Mouse (Mus musculus): ENCODE data around the gene Kansl2. TPM values are rescaled to one million over a fixed set of nuclear protein-coding genes. Genes with fewer than 3 reads are reported as not detected.

The Kansl2 gene
- polyA plus RNA-seq, 1 experiment from 2014 or later = 70.0 TPM

DNA sequence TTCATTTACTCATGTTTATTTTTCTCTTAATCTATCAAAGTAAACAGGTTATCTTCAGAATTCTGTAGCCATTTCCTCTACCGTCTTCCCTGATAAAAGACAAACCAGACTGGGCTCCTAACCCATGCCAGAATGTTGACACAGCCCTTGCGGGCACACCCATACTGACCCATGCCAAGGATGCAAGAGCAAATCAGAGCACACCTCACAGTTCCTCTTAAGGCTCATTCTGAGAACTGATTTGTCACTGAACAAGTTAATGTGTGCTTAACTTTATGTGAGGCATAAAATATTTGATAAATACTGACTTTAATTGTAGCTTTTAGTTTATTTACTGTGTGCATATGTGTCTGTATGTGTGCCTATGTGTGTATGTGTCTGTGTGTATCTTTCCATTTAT is 42.7 kb downstream of the Kansl2 start:
- no peak overlapping the region for H3K4me3 ChIP-seq
- no peaks in the 10 kb centered on the region for H3K36me3 ChIP-seq
- no peak for ATAC-seq (replicated peaks; ENCODE audit: insufficient number of reproducible peaks, insufficient read depth, low FRiP score, low read depth)
- no peaks in the 10 kb centered on the region for H3K4me1 ChIP-seq (replicated peaks)
- H3K4me2 ChIP-seq = no peak overlapping the region
- H3K9me3 ChIP-seq (replicated peaks) = no peaks in the 10 kb centered on the region
- 47% methylated on average over 2 of the region's 2 CpGs for WGBS
- H3K9ac ChIP-seq = no peak overlapping the region
- H3K27ac ChIP-seq = no peak overlapping the region
- no peaks in the 10 kb centered on the region for H3K27me3 ChIP-seq

DNA sequence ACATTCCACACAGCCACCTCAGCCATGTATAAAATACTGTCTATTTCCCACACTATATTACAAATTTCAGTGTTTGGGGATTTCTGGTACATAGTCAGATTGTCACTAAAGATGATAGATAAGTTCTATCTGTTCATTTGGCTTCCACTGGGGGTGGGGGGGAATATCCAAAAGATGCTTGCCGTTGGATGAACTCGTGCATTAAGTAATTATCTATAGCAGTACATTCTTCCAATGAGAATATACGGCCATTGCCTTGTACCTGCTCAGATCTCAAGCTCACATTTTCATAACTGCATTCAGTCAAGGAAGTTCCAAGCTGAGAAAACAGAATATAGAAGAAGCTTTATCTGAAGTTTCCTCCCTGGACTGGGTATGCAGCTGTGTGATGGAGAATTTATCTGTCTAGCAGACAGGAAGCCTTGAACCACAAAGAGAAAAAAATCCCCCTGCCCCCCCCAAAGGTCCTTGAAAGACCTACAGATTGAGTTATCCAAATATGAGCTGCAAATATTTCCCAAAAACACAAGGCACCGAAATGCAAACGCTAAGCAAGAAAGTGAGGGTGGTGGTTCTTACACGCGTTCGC is 47.5 kb downstream of the Kansl2 start:
- Histone ChIP-seq H3K4me2 (no peak overlapping the region), H3K27me3 (no peaks in the 10 kb centered on the region), H3K9me3 (replicated peaks) (no peaks in the 10 kb centered on the region), H3K4me1 (replicated peaks) (no peaks in the 10 kb centered on the region; the same call in 1 of the 2 replicates), H3K4me3 (no peak overlapping the region), H3K9ac (no peak overlapping the region), H3K36me3 (no peaks in the 10 kb centered on the region), H3K27ac (no peak overlapping the region)
- 92% methylated on average over 8 of the region's 8 CpGs for WGBS
- no peak for ATAC-seq (replicated peaks; ENCODE audit: insufficient number of reproducible peaks, insufficient read depth, low FRiP score, low read depth)

DNA sequence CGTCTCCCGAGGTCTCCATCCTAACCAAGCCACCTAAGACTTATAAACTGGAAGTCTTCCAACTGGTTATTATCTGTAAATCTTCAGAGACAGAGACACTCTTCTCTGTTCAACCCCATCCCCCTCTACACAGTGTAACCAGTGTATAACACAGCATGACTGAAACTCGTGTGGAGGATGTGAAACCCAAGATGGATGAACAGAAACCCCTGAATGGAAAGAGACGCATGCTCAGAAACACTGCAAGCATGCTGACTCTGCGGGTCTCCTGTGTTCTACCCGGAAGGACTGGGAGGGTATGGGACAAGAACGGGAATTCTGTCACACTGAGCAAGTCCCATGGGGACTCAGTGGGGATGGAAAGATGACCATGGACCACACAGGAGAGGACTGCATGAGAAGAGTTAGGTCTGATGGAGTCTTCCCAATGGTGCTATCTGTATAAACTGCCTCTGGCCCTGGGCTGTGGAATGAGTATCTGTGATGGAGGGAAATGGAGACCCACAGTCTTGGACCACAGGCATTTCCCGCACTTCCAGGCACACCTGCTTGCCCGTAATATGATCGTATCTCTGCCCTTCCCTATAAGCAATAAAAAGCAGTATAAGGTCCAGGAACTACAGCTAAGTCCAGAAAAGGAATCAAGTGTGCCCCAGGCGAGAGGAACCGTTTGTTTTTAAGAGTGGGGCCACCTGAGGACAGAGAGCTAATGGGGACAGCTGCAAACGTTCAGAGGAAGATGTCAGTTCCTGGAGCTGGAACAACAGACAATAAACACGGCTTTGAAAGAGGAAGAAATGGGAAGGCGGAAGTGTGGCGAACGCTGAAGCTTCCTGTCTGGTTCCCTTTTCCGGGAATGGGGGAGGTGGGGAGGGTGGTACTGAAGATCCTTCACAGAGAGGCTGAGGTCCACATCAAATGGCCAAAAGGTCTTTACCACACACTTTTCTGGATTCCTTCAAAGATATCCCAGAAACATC is 49.9 kb downstream of the Kansl2 start:
- Histone ChIP-seq H3K36me3 (no peaks in the 10 kb centered on the region), H3K4me2 (no peak overlapping the region), H3K9me3 (replicated peaks) (no peaks in the 10 kb centered on the region), H3K4me1 (replicated peaks) (no peaks in the 10 kb centered on the region; the same call in 1 of the 2 replicates), H3K27me3 (0 out of 2 replicates have a peak, but pooled peaks cover 3% of the 10 kb centered on the region), H3K9ac (no peak overlapping the region), H3K4me3 (no peak overlapping the region), H3K27ac (no peak overlapping the region)
- 56% methylated on average over 18 of the region's 18 CpGs for WGBS
- ATAC-seq (replicated peaks; ENCODE audit: insufficient number of reproducible peaks, insufficient read depth, low FRiP score, low read depth) = no peak

DNA sequence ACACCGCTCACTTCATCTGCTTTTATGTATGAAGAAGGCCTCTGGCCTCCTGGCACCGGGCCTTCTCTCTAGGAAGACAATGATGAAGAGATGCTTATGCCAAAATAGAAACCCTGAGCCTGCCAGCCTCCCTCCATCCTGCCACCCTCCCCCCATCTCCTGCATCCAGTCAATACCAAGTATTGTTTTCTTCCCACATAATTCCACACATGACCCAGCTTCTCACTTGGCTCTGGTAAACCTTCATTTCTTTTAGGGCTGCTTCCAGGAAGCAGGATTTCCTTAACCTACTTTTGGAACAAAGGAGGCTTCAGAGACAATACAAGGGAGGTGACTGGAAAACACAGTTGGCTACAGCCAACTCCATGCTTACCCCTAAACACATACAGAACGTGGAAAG is 51.4 kb downstream of the Kansl2 start, which contains the start of gene Lalba:
Gene Lalba, minus strand, starts transcription at position 21 of the 400 bp plus-strand sequence.
- Histone ChIP-seq H3K4me3 (no peak within 1 kb of the TSS), H3K4me2 (no peak within 1 kb of the TSS), H3K9me3 (replicated peaks) (no peaks in the 10 kb centered on the region), H3K4me1 (replicated peaks) (no peaks in the 10 kb centered on the region; the same call in 1 of the 2 replicates), H3K9ac (no peak within 1 kb of the TSS), H3K36me3 (no peaks in the 10 kb centered on the region), H3K27me3 (0 out of 2 replicates have a peak, but pooled peaks cover 3% of the 10 kb centered on the region), H3K27ac (no peak within 1 kb of the TSS)
- ATAC-seq (replicated peaks; ENCODE audit: insufficient number of reproducible peaks, insufficient read depth, low FRiP score, low read depth) = no peak
- WGBS = 47% methylated on average over 3 of the region's 3 CpGs

DNA sequence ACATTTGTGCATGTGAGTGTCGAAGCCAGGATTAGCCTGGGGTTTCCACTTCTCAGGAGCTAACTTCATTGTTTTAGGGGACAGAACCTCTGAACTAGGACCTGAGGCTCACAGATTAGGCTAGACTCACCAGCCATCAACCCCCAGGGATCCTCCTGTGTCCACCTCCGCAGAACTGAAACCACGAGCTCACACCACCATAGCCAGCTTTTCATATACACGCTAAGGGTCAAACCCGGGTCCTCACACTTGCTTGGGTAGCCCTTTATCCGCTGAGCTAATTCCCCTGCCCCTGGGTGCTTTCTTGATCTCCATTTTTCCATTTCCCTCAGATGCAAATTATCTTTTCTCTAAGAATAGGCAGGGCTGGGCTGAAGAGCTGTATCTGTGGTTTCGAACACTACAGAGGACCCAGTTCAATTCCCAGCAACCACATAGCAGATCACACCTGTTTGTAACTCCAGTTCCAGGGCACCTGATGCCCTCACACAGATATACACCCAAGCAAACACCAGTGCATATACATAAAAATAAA is 54.4 kb downstream of the Kansl2 start:
- Histone ChIP-seq H3K27ac (no peak overlapping the region), H3K4me2 (no peak overlapping the region), H3K9ac (no peak overlapping the region), H3K36me3 (no peaks in the 10 kb centered on the region), H3K4me1 (replicated peaks) (no peaks in the 10 kb centered on the region; the same call in 1 of the 2 replicates), H3K4me3 (no peak overlapping the region), H3K27me3 (0 out of 2 replicates have a peak, but pooled peaks cover 3% of the 10 kb centered on the region), H3K9me3 (replicated peaks) (no peaks in the 10 kb centered on the region)
- 68% methylated on average over 7 of the region's 7 CpGs for WGBS
- ATAC-seq (replicated peaks; ENCODE audit: insufficient number of reproducible peaks, insufficient read depth, low FRiP score, low read depth) = no peak

DNA sequence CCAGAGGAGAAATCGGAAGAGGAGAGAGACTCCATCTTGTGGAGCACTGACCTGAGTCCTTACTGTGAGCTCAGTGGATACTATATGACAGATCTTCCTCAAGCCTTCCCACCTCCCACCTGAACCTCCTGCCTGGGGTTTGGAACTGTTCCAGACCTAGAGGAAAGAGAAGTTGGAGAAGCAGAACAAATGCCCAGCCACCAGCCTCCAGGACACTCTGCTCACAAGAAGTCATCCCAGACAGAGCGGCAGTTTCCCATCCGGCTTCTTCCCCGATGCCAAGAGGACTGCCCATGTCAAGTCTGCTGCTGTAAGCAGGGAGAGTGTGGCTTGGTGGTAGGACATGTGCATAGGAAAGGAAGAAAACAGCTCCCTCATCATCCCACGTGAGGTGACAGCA is 57.8 kb downstream of the Kansl2 start:
- H3K27me3 ChIP-seq = 0 out of 2 replicates have a peak, but pooled peaks cover 3% of the 10 kb centered on the region
- H3K4me2 ChIP-seq = no peak overlapping the region
- H3K4me3 ChIP-seq = no peak overlapping the region
- no peak for ATAC-seq (replicated peaks; ENCODE audit: insufficient number of reproducible peaks, insufficient read depth, low FRiP score, low read depth)
- H3K4me1 ChIP-seq (replicated peaks) = no peaks in the 10 kb centered on the region
- 79% methylated on average over 5 of the region's 5 CpGs for WGBS
- H3K9me3 ChIP-seq (replicated peaks) = no peaks in the 10 kb centered on the region
- H3K36me3 ChIP-seq = no peaks in the 10 kb centered on the region
- no peak overlapping the region for H3K27ac ChIP-seq
- H3K9ac ChIP-seq = no peak overlapping the region

DNA sequence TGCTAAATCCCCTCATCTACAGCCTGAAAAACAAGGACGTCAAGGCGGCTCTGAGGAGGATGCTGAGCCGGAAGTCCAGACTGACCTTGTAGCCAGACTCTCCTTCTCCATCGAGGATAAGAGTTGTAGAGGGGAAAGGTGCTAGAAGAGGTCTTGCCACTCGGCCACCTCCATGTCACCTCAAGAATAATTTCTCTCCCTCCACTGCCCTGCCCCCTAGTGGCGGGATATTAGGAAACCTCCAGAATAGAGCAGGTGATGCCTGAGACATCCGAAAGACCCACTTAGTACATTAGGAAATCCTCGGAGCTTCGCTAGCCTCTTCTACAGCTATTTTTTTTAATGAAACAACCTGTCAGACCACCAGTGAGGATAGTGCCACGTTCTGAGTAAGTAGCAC is 58.7 kb downstream of the Kansl2 start:
- H3K4me3 ChIP-seq = no peak overlapping the region
- ATAC-seq (replicated peaks; ENCODE audit: insufficient number of reproducible peaks, insufficient read depth, low FRiP score, low read depth) = no peak
- WGBS = 49% methylated on average over 10 of the region's 10 CpGs
- H3K9ac ChIP-seq = no peak overlapping the region
- no peak overlapping the region for H3K27ac ChIP-seq
- H3K27me3 ChIP-seq = 0 out of 2 replicates have a peak, but pooled peaks cover 3% of the 10 kb centered on the region
- H3K36me3 ChIP-seq = no peaks in the 10 kb centered on the region
- no peaks in the 10 kb centered on the region for H3K4me1 ChIP-seq (replicated peaks)
- no peaks in the 10 kb centered on the region for H3K9me3 ChIP-seq (replicated peaks)
- H3K4me2 ChIP-seq = no peak overlapping the region

DNA sequence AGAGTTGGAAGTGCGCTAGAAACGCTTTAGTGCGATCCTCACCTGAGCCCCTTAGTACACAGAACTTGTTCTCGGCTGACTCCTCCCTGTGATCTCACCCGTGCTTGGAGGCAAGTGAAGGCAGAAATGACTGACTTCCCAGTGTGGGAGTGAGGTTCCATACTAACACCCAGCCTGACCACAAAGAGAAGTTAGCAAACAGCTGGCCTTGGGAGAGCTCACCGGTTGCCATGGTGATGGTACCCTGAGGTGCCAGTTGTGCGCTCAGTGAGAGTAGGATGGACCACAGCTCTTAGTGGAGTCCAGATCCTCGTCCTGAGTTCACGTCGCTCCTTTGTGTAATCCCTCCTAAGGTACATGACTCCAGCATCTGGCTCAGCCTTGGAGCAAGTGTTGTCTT is 59.1 kb downstream of the Kansl2 start:
- Histone ChIP-seq H3K9ac (no peak overlapping the region), H3K4me1 (replicated peaks) (no peaks in the 10 kb centered on the region), H3K9me3 (replicated peaks) (no peaks in the 10 kb centered on the region), H3K36me3 (no peaks in the 10 kb centered on the region), H3K27me3 (0 out of 2 replicates have a peak, but pooled peaks cover 3% of the 10 kb centered on the region), H3K27ac (no peak overlapping the region), H3K4me2 (no peak overlapping the region), H3K4me3 (no peak overlapping the region)
- ATAC-seq (replicated peaks; ENCODE audit: insufficient number of reproducible peaks, insufficient read depth, low FRiP score, low read depth) = no peak
- 78% methylated on average over 10 of the region's 10 CpGs for WGBS

DNA sequence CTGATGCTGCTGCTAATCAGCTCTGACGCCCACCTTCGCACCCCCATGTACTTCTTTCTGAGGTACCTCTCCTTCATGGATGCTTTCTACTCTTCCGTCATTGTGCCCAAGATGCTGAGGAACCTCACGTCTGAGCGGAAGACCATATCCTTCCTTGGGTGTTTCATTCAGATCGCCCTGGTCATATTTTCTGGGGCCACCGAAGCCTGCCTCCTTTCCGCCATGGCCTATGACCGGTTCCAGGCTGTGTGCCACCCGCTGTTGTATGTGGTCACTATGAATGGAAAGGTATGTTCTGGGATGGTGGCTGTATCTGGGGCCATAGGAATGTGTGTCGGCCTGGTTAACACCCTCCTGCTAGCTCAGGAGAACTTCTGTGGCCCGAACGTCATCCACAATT is 62.5 kb downstream of the Kansl2 start:
- Histone ChIP-seq H3K9ac (no peak overlapping the region), H3K9me3 (replicated peaks) (no peaks in the 10 kb centered on the region), H3K27ac (no peak overlapping the region), H3K4me2 (no peak overlapping the region), H3K4me1 (replicated peaks) (no peaks in the 10 kb centered on the region), H3K27me3 (no peaks in the 10 kb centered on the region), H3K4me3 (no peak overlapping the region), H3K36me3 (no peaks in the 10 kb centered on the region)
- ATAC-seq (replicated peaks; ENCODE audit: insufficient number of reproducible peaks, insufficient read depth, low FRiP score, low read depth) = no peak
- 84% methylated on average over 13 of the region's 13 CpGs for WGBS

DNA sequence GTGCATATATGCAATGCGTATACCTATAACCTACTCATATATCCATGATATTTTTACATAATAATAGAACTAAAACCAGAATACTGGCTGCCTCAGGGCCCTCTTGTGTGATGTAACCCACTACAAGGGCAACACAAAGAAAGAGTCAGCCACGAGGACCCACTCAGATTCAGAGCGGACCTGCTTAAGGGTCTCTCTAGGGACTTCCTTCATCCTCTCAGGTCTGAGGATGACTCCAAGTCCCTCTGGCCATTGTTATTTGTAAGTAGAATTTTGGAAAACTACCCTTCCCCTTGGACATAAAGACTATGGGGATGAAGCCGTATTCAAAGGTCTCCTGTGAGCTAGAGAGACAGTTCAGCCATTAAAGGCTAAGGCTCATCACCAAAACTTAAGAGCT is 64.5 kb downstream of the Kansl2 start, which contains the start of gene OR5BS1P:
Gene OR5BS1P, plus strand, starts transcription at position 301 of the 400 bp plus-strand sequence.
- Histone ChIP-seq H3K9ac (no peak within 1 kb of the TSS), H3K36me3 (no peaks in the 10 kb centered on the region), H3K27me3 (no peaks in the 10 kb centered on the region), H3K4me3 (no peak within 1 kb of the TSS), H3K4me2 (no peak within 1 kb of the TSS), H3K4me1 (replicated peaks) (no peaks in the 10 kb centered on the region), H3K27ac (no peak within 1 kb of the TSS), H3K9me3 (replicated peaks) (no peaks in the 10 kb centered on the region)
- no peak for ATAC-seq (replicated peaks; ENCODE audit: insufficient number of reproducible peaks, insufficient read depth, low FRiP score, low read depth)
- 84% methylated on average over 4 of the region's 4 CpGs for WGBS
